Mouse (Mus musculus): ENCODE measurements around the gene Unk. TPM values are rescaled to one million over a fixed set of nuclear protein-coding genes. Genes with fewer than 3 reads are reported as not detected.

The Unk gene
- polyA plus RNA-seq, 1 experiment: 14.5 TPM

DNA sequence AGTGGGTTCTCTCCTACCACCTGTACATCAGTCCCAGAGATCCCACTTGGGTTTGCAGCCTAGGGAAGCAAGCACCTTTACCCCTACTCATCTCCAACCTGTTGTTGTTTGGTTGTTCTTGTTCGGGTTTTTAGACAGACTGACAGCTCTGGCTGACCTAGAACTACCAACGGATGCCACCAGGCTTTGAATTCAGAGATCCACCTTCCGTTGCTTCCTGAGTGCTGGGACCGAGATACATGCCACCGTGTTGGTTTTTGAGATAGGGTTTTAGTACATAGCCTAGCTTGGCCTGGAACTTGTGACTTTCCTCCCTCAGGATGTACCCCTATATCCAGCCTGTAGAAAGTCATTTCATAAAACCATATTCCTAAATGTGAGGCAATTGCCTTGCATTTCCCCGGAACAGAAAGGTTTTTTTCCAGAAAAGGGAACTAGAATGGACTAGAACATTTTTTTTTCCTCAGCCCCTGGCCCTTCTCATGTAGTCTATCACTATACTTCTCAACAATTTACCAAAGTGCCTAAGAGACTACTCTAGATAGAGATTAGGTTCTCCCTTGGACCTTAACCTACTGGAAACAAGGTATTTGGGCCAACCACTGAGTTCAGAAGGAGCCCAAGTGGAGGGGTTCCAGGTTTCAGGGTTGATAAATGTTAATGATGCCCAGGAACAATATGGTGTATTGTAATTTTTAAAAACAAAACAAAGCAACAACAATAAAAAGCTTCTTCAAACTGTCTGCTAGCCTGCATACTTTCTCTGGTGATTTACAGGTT, 846 bp upstream of the Unk start:
- H3K79me2 ChIP-seq (ENCODE audit: control insufficient read depth, insufficient read depth): peaks cover 39% of the 10 kb centered on the region
- no peaks in the 10 kb centered on the region for H3K27me3 ChIP-seq (ENCODE audit: control insufficient read depth, insufficient read depth, insufficient read length)
- H3K79me3 ChIP-seq (ENCODE audit: low read depth): peaks cover 38% of the 10 kb centered on the region
- peaks cover 24% of the 10 kb centered on the region for H3K36me3 ChIP-seq (ENCODE audit: control insufficient read depth, insufficient read depth)
- H3K4me3 ChIP-seq (ENCODE audit: insufficient read depth, poor library complexity, severe bottlenecking): no peak overlapping the region
- no peak overlapping the region for H3ac ChIP-seq (ENCODE audit: control insufficient read depth, insufficient read length, low read depth)
- no peak for TF ChIP-seq FOSL1 (IDR thresholded peaks at IDR 0.05; ENCODE audit: insufficient read depth, low read length, poor library complexity, severe bottlenecking)
- no peak for TF ChIP-seq CTCF (IDR thresholded peaks at IDR 0.05; ENCODE audit: control insufficient read depth, insufficient read depth, insufficient read length)
- TF ChIP-seq MYOG (IDR thresholded peaks at IDR 0.05; ENCODE audit: control insufficient read depth, extremely low read depth, insufficient read length): no peak
- no peak for TF ChIP-seq CEBPB (IDR thresholded peaks at IDR 0.05; ENCODE audit: low read depth)
- no peak for TF ChIP-seq USF1 (IDR thresholded peaks at IDR 0.05; ENCODE audit: low read depth)
- TF ChIP-seq MYOD1 (IDR thresholded peaks at IDR 0.05; ENCODE audit: control insufficient read depth, insufficient read length, low read depth): no peak
- TF ChIP-seq MAX (IDR thresholded peaks at IDR 0.05): no peak

- H3K27me3 ChIP-seq (ENCODE audit: control insufficient read depth, insufficient read depth, insufficient read length): no peaks in the 10 kb centered on the region
- peaks cover 51% of the 10 kb centered on the region for H3K79me3 ChIP-seq (ENCODE audit: low read depth)
- no peak for TF ChIP-seq USF1 (IDR thresholded peaks at IDR 0.05; ENCODE audit: low read depth)
- no peak for TF ChIP-seq CEBPB (IDR thresholded peaks at IDR 0.05; ENCODE audit: low read depth)
- H3K79me2 ChIP-seq (ENCODE audit: control insufficient read depth, insufficient read depth): peaks cover 58% of the 10 kb centered on the region
- peak overlapping the region; percentile 94 for H3ac ChIP-seq (ENCODE audit: control insufficient read depth, insufficient read length, low read depth)
- H3K4me3 ChIP-seq (ENCODE audit: insufficient read depth, poor library complexity, severe bottlenecking): peak overlapping the region; percentile 71
- H3K36me3 ChIP-seq (ENCODE audit: control insufficient read depth, insufficient read depth): peaks cover 33% of the 10 kb centered on the region
These were observed 1.1 kb downstream of the Unk start for GRCm38 (mm10) chr11:116030898-116031845.

DNA sequence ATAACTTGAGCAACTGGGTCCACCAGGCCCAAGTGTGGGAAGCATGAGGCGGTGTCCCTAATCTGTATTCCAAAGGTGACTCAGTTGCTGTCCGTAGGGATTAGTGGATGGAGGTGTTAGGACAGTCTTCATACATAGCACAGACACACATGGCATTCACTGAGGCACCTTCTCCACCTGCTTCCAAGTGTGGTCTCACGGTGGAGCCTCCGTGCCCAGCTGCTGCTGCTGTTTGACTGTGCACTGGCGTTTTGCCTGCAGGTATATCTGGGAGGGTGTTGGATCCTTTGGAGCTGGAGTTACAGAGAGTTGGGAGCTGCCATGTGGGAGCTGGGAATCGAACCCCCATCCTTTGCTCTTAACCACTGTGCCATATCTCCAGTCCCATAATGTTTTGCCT, 4.5 kb downstream of the Unk start:
- Histone ChIP-seq H3K4me3 (ENCODE audit: insufficient read depth, poor library complexity, severe bottlenecking) (no peak overlapping the region), H3ac (ENCODE audit: control insufficient read depth, insufficient read length, low read depth) (no peak overlapping the region), H3K27me3 (ENCODE audit: control insufficient read depth, insufficient read depth, insufficient read length) (no peaks in the 10 kb centered on the region), H3K36me3 (ENCODE audit: control insufficient read depth, insufficient read depth) (peaks cover 58% of the 10 kb centered on the region), H3K79me2 (ENCODE audit: control insufficient read depth, insufficient read depth) (peaks cover 92% of the 10 kb centered on the region), H3K79me3 (ENCODE audit: low read depth) (peaks cover 83% of the 10 kb centered on the region)
- TF ChIP-seq MAX (IDR thresholded peaks at IDR 0.05): no peak
- no peak for TF ChIP-seq MYOD1 (IDR thresholded peaks at IDR 0.05; ENCODE audit: control insufficient read depth, insufficient read length, low read depth)
- no peak for TF ChIP-seq MYOG (IDR thresholded peaks at IDR 0.05; ENCODE audit: control insufficient read depth, extremely low read depth, insufficient read length)
- TF ChIP-seq CTCF (IDR thresholded peaks at IDR 0.05; ENCODE audit: control insufficient read depth, insufficient read depth, insufficient read length): no peak
- no peak for TF ChIP-seq FOSL1 (IDR thresholded peaks at IDR 0.05; ENCODE audit: insufficient read depth, low read length, poor library complexity, severe bottlenecking)
- TF ChIP-seq CEBPB (IDR thresholded peaks at IDR 0.05; ENCODE audit: low read depth): no peak
- no peak for TF ChIP-seq USF1 (IDR thresholded peaks at IDR 0.05; ENCODE audit: low read depth)

- Histone ChIP-seq H3ac (ENCODE audit: control insufficient read depth, insufficient read length, low read depth) (no peak overlapping the region), H3K79me2 (ENCODE audit: control insufficient read depth, insufficient read depth) (peaks cover 100% of the 10 kb centered on the region), H3K36me3 (ENCODE audit: control insufficient read depth, insufficient read depth) (peaks cover 68% of the 10 kb centered on the region), H3K4me3 (ENCODE audit: insufficient read depth, poor library complexity, severe bottlenecking) (no peak overlapping the region), H3K79me3 (ENCODE audit: low read depth) (peaks cover 79% of the 10 kb centered on the region), H3K27me3 (ENCODE audit: control insufficient read depth, insufficient read depth, insufficient read length) (no peaks in the 10 kb centered on the region)
- no peak for TF ChIP-seq MAX (IDR thresholded peaks at IDR 0.05)
- no peak for TF ChIP-seq MYOD1 (IDR thresholded peaks at IDR 0.05; ENCODE audit: control insufficient read depth, insufficient read length, low read depth)
- no peak for TF ChIP-seq USF1 (IDR thresholded peaks at IDR 0.05; ENCODE audit: low read depth)
- no peak for TF ChIP-seq CTCF (IDR thresholded peaks at IDR 0.05; ENCODE audit: control insufficient read depth, insufficient read depth, insufficient read length)
- no peak for TF ChIP-seq FOSL1 (IDR thresholded peaks at IDR 0.05; ENCODE audit: insufficient read depth, low read length, poor library complexity, severe bottlenecking)
- TF ChIP-seq CEBPB (IDR thresholded peaks at IDR 0.05; ENCODE audit: low read depth): no peak
- no peak for TF ChIP-seq MYOG (IDR thresholded peaks at IDR 0.05; ENCODE audit: control insufficient read depth, extremely low read depth, insufficient read length)
These were observed 6.5 kb downstream of the Unk start for GRCm38 (mm10) chr11:116036671-116037070.

- Histone ChIP-seq H3ac (ENCODE audit: control insufficient read depth, insufficient read length, low read depth) (no peak overlapping the region), H3K4me3 (ENCODE audit: insufficient read depth, poor library complexity, severe bottlenecking) (no peak overlapping the region), H3K79me3 (ENCODE audit: low read depth) (peaks cover 77% of the 10 kb centered on the region), H3K27me3 (ENCODE audit: control insufficient read depth, insufficient read depth, insufficient read length) (no peaks in the 10 kb centered on the region), H3K36me3 (ENCODE audit: control insufficient read depth, insufficient read depth) (peaks cover 63% of the 10 kb centered on the region), H3K79me2 (ENCODE audit: control insufficient read depth, insufficient read depth) (peaks cover 100% of the 10 kb centered on the region)
- TF ChIP-seq USF1 (IDR thresholded peaks at IDR 0.05; ENCODE audit: low read depth) (no peak), FOSL1 (IDR thresholded peaks at IDR 0.05; ENCODE audit: insufficient read depth, low read length, poor library complexity, severe bottlenecking) (no peak), MYOD1 (IDR thresholded peaks at IDR 0.05; ENCODE audit: control insufficient read depth, insufficient read length, low read depth) (no peak), MAX (IDR thresholded peaks at IDR 0.05) (no peak), MYOG (IDR thresholded peaks at IDR 0.05; ENCODE audit: control insufficient read depth, extremely low read depth, insufficient read length) (no peak), CEBPB (IDR thresholded peaks at IDR 0.05; ENCODE audit: low read depth) (no peak), CTCF (IDR thresholded peaks at IDR 0.05; ENCODE audit: control insufficient read depth, insufficient read depth, insufficient read length) (no peak)
These were observed 7.7 kb downstream of the Unk start for GRCm38 (mm10) chr11:116037826-116038225.

Data from C2C12 (cell line).